Mouse (Mus musculus): ENCODE data around the gene Gm2a.

DNA sequence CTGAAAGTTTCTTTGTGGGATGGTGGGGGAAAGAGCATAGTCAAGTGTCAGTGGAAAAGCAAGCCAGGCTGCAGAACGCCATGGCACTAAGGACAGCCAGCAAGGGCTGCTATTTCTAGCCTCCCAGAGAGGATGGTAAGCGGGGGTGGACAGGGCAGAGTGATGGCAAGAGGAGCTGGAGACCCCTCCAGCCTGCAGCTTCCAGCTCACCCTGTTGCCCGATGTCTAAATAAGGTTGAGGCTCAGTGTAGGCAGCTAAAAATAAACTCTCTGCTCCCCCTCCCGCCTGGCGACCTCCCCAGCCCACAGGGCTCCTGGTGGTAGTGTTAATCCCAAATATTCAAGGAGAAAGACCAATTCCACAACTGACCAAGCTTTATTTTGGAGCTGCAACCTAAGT lies 12.5 kb upstream of the Gm2a start:
- TF ChIP-seq CTCF (conservative IDR thresholded peaks at IDR 0.05; ENCODE audit: low read length) (no peak), NANOG (IDR thresholded peaks at IDR 0.05; ENCODE audit: borderline replicate concordance, low read length) (no peak), POU5F1 (IDR thresholded peaks at IDR 0.05; ENCODE audit: borderline replicate concordance, low read length) (no peak)
